Mouse (Mus musculus): ENCODE results near the gene Pik3r6.

The Pik3r6 gene

GRCm38 (mm10) chr11:68583225-68583624, 80.4 kb downstream of the Pik3r6 start:
- no peak for DNase-seq (ENCODE audit: low spot score in 2 of 2)

GRCm38 (mm10) chr11:68583906-68584480, 81.2 kb downstream of the Pik3r6 start:
- no peak for DNase-seq (ENCODE audit: low spot score in 2 of 2)

GRCm38 (mm10) chr11:68585890-68586289, 83.1 kb downstream of the Pik3r6 start:
- no peak for DNase-seq (ENCODE audit: low spot score in 2 of 2)

- DNase-seq (ENCODE audit: low spot score in 2 of 2), result no peak
These were observed 83.9 kb downstream of the Pik3r6 start, which contains the start of gene Ccdc42 for GRCm38 (mm10) chr11:68586721-68587120. Ccdc42 (plus strand) TSS chr11:68587021.

- peak; percentile 64 to 87 for DNase-seq (ENCODE audit: low spot score in 2 of 2)
These were observed 86.4 kb downstream of the Pik3r6 start for GRCm38 (mm10) chr11:68589055-68589809.

GRCm38 (mm10) chr11:68591708-68592107, 88.9 kb downstream of the Pik3r6 start:
- no peak for DNase-seq (ENCODE audit: low spot score in 2 of 2)

GRCm38 (mm10) chr11:68593247-68593646, 90.4 kb downstream of the Pik3r6 start:
- no peak for DNase-seq (ENCODE audit: low spot score in 2 of 2)

- DNase-seq (ENCODE audit: low spot score in 2 of 2), result no peak
These were observed 95.1 kb downstream of the Pik3r6 start for GRCm38 (mm10) chr11:68597912-68598311.

- DNase-seq (ENCODE audit: low spot score in 2 of 2), result no peak
These were observed 97.8 kb downstream of the Pik3r6 start for GRCm38 (mm10) chr11:68600551-68601021.

- DNase-seq (ENCODE audit: low spot score in 2 of 2), result no peak
These were observed 98.7 kb downstream of the Pik3r6 start for GRCm38 (mm10) chr11:68601486-68601991.

All from spleen, postnatal 4 days (tissue).